Mouse (Mus musculus) skeletal muscle tissue, adult 2 months (tissue): ENCODE measurements at regions not wholly inside any gene's neighbourhood (a gene's known extent, or its start where the extent isn't known, plus 50 kb on each side); places are given as distances from the start of the nearest gene placed in this dataset.
A peak's percentile ranks its signal among the peaks of the same experiment; 100 is the strongest.

Experiments used
- DNase-seq: peaks from one replicate; pipeline ENCODE4 v3.0.0-alpha.2; 2012; ENCODE audit warnings: low read depth, low spot score

- no peak for DNase-seq
Observed at GRCm38 (mm10) chr2:71640251-71640650, 93.7 kb upstream of the Dlx2 start.

DNA sequence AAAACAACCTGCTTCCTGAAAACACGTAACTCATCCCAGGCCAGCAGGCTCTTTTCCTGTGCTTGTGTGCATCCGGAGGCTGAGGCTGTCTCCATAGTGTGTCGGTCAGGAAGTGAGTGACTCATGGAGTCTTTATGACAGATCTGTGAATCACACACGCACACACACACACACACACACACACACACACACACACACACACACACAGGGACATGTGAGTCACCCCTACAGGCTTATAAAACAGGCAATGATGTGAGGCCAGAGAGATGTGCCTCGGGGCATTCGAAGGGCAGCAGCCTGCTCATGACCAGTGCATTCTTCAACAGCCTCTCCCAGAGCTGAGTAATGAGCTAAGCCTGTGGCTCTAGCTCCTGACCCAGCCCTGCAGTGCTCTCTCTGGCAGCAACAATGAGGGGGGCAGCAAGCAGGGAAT is 97.5 kb upstream of the Dlx2 start:
- DNase-seq: peak; percentile 28

DNA sequence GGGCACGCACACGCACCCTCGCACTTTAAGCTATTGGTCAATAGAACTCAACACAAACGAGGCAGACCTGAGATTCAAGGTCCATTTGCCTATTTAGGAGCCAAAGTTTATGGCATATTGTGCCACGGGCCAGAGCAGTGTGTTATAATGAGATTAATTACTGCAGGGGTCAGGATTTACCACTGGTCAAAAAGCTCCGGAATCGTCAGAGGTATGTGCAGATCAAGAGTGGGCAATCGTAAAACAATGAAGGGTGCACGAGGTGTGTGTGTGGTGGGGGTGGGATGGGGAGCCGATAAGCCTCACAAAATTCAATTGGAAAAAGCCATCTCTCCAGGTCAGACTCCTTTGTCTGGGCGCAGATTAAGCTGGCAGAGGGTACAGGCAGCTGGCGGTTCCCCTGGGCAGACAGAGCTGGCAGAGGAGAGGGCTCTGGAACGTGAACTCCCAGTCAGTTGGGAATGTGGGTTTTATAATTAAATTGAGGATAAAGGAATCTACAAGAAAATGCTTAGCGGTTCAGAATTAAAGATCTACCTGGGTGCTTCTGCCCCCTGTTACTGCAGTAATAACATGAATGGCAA is 97.4 kb upstream of the Itga6 start:
- DNase-seq: no peak

DNA sequence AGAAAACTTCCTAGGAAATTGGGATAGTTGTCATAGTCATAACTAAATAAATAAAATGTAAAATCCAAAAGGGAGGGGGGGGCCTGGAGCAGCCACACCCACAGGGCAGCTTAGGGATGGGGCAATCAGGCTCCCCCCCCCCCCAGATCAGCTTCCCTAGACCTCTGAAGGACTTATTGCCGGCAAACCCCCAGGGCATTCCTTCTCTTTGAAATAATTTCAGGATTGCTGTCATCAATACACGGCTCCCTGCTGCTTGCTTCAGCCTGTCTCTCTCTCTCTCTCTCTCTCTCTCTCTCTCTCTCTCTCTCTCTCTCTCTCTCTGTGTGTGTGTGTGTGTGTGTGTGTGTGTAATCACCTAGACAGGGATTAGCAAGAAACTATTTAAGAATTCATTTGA is 93.8 kb upstream of the Itga6 start:
- no peak for DNase-seq

DNA sequence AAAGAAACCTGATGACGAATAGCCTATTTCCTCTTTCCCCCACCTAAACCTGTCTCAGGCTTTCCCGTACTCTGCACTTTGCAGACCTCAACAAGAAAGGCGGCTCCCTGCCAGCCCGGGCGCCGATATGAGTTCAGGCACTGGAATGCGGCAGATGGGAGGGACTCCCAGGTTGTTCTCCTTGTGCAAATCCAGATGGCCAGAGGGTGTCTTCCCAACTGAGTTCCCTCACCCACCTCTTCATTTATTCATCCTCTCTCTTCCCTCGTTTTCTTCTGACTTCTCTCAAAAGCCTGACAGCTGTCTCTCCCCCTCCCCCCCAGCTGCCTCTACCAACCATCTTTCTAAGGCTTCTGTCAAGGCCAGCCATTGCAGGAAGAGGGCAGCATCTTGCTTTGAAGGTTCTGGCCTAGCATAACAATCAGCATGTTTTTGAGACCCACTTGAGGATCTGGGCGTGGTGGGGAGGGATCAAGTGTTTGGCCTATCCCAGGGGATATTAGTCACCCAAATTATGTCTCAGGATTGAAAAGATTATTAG is 93.1 kb upstream of the Itga6 start:
- no peak for DNase-seq

GRCm38 (mm10) chr2:71654817-71655503 is 90.5 kb upstream of the Itga6 start:
- DNase-seq: no peak

GRCm38 (mm10) chr2:71655504-71656390 is 89.7 kb upstream of the Itga6 start:
- DNase-seq: no peak

- DNase-seq: no peak
Observed at GRCm38 (mm10) chr2:71656611-71657244, 88.7 kb upstream of the Itga6 start.

- DNase-seq: no peak
Observed at GRCm38 (mm10) chr2:71661438-71661837, 84.0 kb upstream of the Itga6 start.

- DNase-seq: no peak
Observed at GRCm38 (mm10) chr2:71661986-71662385, 83.4 kb upstream of the Itga6 start.

DNA sequence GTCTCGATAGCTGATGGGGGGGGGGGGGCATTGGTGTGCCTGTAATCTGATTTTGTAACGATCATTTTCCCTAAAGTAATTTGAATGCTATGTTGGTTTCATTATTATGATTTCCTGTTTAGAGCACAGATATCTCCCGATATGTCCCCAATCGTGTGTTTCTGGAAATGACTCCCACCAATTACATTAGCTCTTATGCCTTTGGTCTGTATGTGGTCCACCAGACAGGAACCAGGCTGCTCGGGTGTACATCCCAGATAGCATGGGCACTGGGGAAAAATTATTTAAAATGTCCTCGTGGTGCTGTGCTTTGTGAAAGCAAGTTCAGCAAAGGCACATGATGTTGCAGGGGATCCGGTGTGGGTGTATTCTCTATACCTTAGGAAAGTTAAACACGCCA is 82.0 kb upstream of the Itga6 start:
- no peak for DNase-seq

DNA sequence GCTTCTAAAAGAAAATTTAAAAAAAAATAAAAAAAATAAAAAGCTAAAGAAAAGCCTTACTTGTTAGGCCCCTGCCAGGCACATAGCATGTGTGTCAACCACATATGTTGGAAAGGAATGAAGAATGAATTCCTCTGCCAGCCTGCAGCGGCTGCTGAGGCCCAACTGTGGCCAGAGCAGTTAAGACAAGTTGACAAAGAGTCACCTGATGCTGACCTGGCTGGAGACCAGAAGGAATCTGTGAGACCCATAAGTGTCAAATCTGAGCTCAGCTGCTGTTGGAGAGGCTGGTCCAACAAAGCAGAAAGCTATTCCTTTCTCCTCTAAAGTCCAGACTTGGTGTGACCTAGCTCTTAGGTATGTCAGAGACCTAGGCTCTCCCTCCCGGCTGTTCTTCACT is 78.5 kb upstream of the Itga6 start:
- no peak for DNase-seq

DNA sequence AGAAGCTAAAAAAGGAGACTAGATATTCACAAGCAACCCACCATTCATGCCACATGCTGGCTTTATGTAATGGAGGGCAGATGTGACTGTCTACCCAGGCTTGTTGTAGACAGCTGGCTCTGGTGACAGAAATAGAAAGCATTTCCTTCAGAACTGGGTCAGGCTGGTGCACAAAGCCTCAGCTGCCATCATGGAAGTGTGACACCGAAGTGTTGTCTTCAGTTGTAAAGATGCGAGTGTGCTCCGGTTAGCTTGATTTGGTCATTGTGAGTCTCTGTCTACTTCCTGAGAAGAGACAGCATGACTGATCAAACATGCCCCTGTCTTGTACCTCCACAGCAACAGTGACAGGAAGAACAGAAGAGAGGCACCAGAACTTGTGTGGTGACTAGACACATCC is 77.7 kb upstream of the Itga6 start:
- no peak for DNase-seq

DNA sequence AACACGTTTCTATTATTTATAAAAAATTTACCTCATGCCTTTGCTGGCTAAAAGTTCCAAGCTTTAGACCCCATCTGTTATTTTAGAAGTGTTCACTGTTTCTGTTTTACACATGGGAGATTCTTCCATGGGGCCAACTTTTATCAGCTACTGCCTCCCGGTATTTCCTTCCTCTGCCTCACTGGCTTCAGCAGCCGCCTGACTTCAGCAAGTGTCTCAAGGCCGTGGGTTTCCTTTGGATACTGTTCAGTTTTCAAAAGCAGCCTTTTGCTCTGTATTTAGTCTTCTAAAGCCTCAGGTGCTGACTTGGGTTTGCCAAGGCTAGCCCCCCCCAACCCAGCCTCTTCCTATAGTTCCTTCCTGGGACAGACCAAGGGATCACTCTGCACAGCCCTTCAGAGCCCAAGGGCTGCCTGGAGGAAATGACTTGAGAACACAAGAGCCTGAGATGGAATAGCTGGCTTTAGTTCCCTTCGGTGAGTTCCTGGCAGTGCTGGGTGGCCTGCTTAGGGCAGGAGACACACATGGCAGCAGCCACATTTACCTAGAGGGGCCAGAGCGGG is 75.1 kb upstream of the Itga6 start:
- DNase-seq: no peak

DNA sequence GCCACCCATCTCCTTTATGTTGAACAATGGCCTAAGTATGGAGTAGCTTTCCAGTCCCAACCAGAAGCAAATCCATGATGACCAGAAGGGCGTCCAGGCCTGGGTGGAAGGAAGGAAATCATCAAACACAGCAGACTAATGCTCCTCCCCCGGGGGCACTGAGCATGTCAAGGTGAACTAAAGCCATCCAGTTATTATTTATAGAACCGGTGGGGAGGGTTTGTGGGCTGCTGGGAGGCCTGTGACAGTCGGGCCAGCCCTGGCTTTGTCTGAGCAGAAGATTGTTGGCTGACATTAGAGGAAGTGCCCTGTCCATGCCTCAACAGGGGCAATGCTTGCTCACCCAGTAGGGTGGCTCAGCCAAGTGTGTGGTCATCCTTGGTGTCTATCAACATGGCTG is 74.5 kb upstream of the Itga6 start:
- peak; percentile 13 for DNase-seq

- peak; percentile 47 for DNase-seq
Observed at GRCm38 (mm10) chr2:71673087-71673920, 72.1 kb upstream of the Itga6 start.

GRCm38 (mm10) chr2:71680746-71681145 is 64.7 kb upstream of the Itga6 start:
- no peak for DNase-seq

DNA sequence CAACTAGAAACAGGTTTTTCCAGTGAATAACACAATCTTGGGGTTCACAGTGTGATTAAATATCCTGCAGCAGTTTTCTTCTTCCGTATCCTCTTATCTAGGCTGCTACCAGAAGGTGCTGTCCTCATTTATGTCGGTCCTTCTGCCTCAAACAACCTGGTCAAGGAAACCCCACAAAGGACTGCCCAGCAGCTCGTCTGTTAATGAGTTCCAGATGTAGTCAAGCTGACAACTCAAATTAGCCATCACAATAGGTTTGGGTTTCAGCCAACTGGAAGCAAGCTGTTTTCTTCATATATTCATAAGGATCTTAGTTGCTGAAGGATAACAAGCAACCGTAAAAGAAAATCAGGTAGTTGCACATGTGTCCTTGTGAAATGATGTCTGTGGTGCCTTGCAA is 64.3 kb upstream of the Itga6 start:
- DNase-seq: no peak

GRCm38 (mm10) chr2:71683375-71683774 is 62.0 kb upstream of the Itga6 start:
- no peak for DNase-seq

GRCm38 (mm10) chr2:71685239-71685638 is 60.2 kb upstream of the Itga6 start:
- DNase-seq: no peak

DNA sequence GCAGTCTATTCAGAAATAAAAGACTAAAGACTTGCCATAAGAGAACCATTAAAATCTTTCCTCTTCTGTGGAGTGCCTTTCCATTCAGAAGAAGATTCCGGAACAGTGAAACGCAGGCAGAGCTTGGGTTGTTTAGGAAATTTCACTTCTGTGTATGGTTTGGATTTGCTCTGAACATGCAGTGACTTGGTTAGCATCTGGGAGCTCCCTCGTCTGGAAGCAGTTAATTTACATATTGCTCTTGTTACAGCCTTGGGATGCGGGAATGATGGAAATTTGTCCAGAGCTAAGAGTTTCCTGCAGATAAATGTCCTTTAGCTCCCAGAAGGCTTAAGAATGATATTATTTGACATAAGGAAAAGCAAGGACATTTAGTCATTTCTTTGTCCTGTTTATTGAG is 56.4 kb upstream of the Itga6 start:
- DNase-seq: no peak
